8 mouse cellular contexts compared by ENCODE assay signal in the genomic region with DNA sequence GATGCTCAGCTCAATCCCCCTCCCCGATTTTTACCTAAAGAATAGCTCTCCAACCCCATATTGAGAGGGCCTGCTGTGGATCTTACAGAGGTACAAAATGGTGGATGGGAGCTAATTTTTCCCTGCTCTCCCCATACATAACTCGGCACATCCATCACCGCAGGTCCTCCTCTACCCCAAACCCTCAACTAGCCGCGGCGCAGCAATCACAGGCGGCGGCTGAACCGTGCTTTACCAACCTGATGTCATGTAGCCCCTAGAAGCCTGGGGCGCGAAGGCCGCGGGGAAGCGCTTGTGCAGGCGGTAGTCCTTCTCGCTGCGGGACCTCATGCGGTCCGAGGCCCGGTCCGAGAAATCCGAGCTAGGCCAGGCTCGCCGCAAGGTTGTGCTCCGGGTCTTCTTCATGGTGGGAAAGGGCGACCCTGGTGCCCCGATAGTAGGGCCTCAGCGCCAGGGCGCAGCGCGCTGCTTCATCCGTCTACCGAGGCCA.
DNase-seq lines count a peak whose midpoint lies in the region; ATAC-seq lines count a peak whose summit lies in the region.

No protein-coding gene starts in this region.

- intact Hi-C loops in heart, postnatal 25 days (cut with DNase I): loop anchor here (5.0 kb wide), 1 partner anchor 80 kb away; no protein-coding TSS in a partner anchor
- intact Hi-C loops in heart, postnatal 14 days (cut with DNase I): loop anchor here (5.0 kb wide), 1 partner anchor 80 kb away; no protein-coding TSS in a partner anchor
- intact Hi-C loops in left cerebral cortex, postnatal 36 days (cut with DNase I): loop anchor here (2.0 to 5.0 kb wide), 3 partner anchors 43 to 255 kb away; no protein-coding TSS in a partner anchor

- ATAC-seq in embryonic facial prominence, embryonic 15.5 days (ENCODE audit: insufficient number of reproducible peaks, low FRiP score, low TSS enrichment, low read depth): peak; percentile 41; the same call in 1 of the 2 replicates
- peak; percentile 12 for ATAC-seq in midbrain, embryonic 15.5 days (replicated peaks)

- peak overlapping the region; percentile 81 for H3K4me3 ChIP-seq in embryonic facial prominence, embryonic 15.5 days (replicated peaks)
- peak overlapping the region; percentile 79 for H3K4me3 ChIP-seq in midbrain, embryonic 15.5 days

- no peaks in the 10 kb centered on the region for H3K9me3 ChIP-seq in embryonic facial prominence, embryonic 15.5 days (replicated peaks)
- H3K9me3 ChIP-seq in midbrain, embryonic 15.5 days: no peaks in the 10 kb centered on the region

- peaks cover 47% of the 10 kb centered on the region for H3K4me1 ChIP-seq in embryonic facial prominence, embryonic 15.5 days
- H3K4me1 ChIP-seq in midbrain, embryonic 15.5 days: peaks cover 51% of the 10 kb centered on the region

- H3K27me3 ChIP-seq in embryonic facial prominence, embryonic 15.5 days: no peaks in the 10 kb centered on the region
- no peaks in the 10 kb centered on the region for H3K27me3 ChIP-seq in midbrain, embryonic 15.5 days (replicated peaks)

- peak overlapping the region; percentile 81 for H3K9ac ChIP-seq in embryonic facial prominence, embryonic 15.5 days
- peak overlapping the region; percentile 88 for H3K9ac ChIP-seq in midbrain, embryonic 15.5 days

- WGBS in embryonic facial prominence, embryonic 15.5 days: under 1% methylated on average over 33 of the region's 33 CpGs
- WGBS in midbrain, embryonic 15.5 days: under 1% methylated on average over 33 of the region's 33 CpGs

- H3K4me2 ChIP-seq in embryonic facial prominence, embryonic 15.5 days (replicated peaks): peak overlapping the region; percentile 91
- peak overlapping the region; percentile 72 for H3K4me2 ChIP-seq in midbrain, embryonic 15.5 days

- peak; percentile 90 for DNase-seq in heart, adult 11 months
- no peak for DNase-seq in heart, postnatal 25 days (ENCODE audit: low spot score)
- DNase-seq in adrenal gland, postnatal 25 days: peak; percentile 49
- DNase-seq in heart, postnatal 14 days: peak; percentile 35 to 40
- peak; percentile 51 to 55 for DNase-seq in left cerebral cortex, postnatal 36 days (ENCODE audit: low spot score in 2 of 2)
- no peak for DNase-seq in spleen, postnatal 4 days (ENCODE audit: low spot score in 2 of 2)

- H3K27ac ChIP-seq in embryonic facial prominence, embryonic 15.5 days (replicated peaks): peak overlapping the region; percentile 91
- H3K27ac ChIP-seq in midbrain, embryonic 15.5 days: peak overlapping the region; percentile 99

- no peaks in the 10 kb centered on the region for H3K36me3 ChIP-seq in embryonic facial prominence, embryonic 15.5 days
- H3K36me3 ChIP-seq in midbrain, embryonic 15.5 days (replicated peaks): no peaks in the 10 kb centered on the region

Comparison
In these comparisons a context has a peak if more than half of its experiments do, and no peak if none do; other contexts are left out.
1. DNase-seq: peak in heart, adult 11 months (single experiment), adrenal gland, postnatal 25 days (single experiment), heart, postnatal 14 days (2 of 2) and left cerebral cortex, postnatal 36 days (2 of 2); none in heart, postnatal 25 days (single experiment) and spleen, postnatal 4 days (0 of 2).